Mouse (Mus musculus): ENCODE data around the gene Pak7.

DNA sequence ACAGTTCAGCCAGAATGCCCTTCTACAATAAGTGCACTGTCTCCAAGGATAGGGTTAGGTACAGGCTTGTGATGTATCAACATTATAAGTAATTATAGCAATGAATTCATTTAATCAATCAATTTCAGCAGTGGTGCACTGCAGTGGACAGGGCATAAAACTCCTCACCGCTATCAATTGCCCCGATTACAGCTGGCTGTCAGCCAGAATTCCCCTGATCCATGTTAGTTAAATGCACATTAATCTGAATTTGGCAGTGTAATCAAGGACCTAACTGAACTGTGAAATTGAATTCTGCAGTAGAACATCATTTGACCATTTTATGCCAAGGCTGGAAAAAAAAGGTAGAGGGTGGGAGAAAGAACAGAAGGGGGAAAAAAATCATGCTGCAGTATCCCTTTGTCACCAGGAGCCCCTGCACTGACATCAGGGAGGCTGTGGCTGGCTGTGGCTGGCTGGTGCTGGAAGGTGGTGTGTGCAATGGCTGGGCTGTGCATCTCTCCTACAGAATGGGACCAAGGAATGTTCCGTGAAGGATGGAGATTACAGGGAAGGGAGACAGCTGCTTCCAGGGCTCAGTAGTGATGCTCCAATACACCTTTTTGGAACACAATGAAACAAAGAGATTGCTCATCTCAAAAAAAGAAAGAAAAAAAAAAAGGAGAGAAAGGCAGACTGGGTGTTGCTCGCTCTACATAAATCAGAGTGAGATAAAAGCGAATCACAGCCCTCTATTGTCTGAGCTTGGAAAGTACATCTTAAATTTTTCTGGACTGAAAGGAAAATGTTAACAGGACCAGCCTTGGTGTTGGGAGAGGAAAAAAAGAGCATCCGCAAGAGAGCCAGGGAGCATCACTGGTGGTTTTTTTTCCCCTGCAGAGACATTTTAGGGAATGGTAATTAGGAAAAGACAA is 279.4 kb downstream of the Pak7 start:
- TF ChIP-seq CTCF (IDR thresholded peaks at IDR 0.05; ENCODE audit: control insufficient read depth, insufficient read depth, insufficient read length) (no peak), USF1 (IDR thresholded peaks at IDR 0.05; ENCODE audit: low read depth) (no peak), MYOG (IDR thresholded peaks at IDR 0.05; ENCODE audit: control insufficient read depth, extremely low read depth, insufficient read length) (no peak), MAX (IDR thresholded peaks at IDR 0.05) (no peak), CEBPB (IDR thresholded peaks at IDR 0.05; ENCODE audit: low read depth) (no peak), FOSL1 (IDR thresholded peaks at IDR 0.05; ENCODE audit: insufficient read depth, low read length, poor library complexity, severe bottlenecking) (no peak)
